Mouse (Mus musculus) adrenal gland, adult 8-10 months (tissue): Measurements from ENCODE around the gene Psg22. TPM values are rescaled to one million over a fixed set of nuclear protein-coding genes. Genes with fewer than 3 reads are reported as not detected.
"Not testable (repeated sequence)": the region's sequence is repeated elsewhere in the genome, so short reads cannot be mapped to it uniquely, and the experiment has no call there.

Experiments
- DNase-seq: peaks from one replicate; pipeline ENCODE4 v3.0.0; 2022
- total RNA-seq, 4 experiments: library from RNA; stranded (reverse); gene quantifications; 2 replicates each; pipeline ENCODE4 v1.2.4; 2022

Psg22 gene
- not detected for total RNA-seq

DNA sequence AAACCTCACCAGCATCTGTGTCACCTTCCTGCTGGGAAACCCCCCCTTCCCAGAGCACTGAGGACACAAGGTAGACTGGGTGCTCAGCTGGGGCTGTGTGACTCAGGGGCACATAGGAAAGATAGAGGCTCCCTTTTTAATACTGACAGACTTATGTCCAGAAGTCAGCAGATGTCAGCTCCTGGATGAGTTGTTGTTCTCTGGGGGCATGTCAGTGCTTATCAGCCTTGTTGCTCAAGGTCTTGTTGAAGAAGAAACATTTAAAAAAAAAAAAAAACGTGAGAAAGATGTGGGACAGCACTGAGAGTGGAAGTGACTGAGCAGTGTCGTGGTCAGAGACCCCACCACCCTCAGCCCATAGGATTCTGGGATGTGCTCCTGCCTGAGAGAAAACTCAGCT is at the start of gene Psg22:
Psg22 (plus strand) TSS at position 301 of the 400 bp plus-strand sequence.
- no peak for DNase-seq

DNA sequence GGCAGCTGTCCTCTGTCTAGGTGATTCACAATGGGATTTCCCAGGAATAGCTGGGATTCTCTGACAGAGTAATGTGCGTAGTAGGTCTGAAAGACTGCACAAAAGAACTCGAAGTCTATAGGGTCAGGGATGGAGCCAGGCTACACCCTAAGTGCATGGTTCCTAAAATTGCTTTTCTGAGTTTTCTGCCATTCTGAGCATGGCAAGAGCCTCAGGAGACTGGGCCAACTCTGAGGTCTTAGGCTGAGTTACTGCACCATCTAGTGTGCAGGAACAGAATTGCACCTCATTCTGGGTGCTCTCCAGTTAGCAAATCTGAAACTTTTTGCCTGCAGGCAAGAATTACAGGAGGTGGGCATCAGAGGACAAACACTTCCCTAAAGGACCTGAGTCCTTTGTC is 38.1 kb upstream of the Psg22 start:
- no peak for DNase-seq

DNA sequence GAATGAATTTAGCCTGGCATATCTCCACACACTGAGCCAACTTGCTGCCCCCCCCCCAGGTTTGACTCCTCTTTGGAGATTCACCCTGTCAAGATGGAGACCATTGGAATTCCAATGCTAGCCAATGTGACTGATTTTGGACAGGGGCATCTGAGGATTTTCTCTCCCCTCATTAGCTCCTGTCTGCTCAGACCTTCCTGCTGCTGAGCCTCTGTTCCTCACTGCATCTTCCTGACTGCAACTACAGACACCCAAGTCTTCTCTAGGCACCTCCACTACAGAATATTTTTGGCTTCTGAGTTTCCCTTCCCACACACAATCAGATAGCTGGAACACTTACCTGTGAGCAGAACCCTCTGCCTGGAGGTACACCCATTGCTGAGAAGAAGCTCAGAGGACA is 32.3 kb upstream of the Psg22 start:
- DNase-seq, result no peak

DNA sequence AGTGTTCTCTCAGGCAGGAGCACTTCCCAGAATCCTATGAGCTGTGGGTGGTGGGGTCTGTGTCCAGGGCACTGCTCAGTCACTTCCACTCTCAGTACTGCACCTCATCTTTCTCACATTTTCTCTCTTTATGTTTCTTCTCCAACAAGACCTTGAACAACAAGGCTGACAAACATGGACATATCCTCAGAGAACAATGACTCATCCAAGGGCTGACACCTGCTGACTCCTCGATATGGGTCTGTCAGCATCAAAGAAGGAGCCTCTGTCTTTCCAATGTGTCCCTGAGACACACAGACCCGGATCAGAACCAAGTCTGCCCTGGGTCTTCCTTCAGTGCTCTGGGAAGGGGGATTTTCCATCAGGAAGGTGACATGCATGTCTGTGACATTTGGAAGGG is 31.8 kb upstream of the Psg22 start, which contains the start of gene Psg20:
Psg20 (minus strand) TSS at position 101 of the 400 bp plus-strand sequence.
- no peak for DNase-seq

DNA sequence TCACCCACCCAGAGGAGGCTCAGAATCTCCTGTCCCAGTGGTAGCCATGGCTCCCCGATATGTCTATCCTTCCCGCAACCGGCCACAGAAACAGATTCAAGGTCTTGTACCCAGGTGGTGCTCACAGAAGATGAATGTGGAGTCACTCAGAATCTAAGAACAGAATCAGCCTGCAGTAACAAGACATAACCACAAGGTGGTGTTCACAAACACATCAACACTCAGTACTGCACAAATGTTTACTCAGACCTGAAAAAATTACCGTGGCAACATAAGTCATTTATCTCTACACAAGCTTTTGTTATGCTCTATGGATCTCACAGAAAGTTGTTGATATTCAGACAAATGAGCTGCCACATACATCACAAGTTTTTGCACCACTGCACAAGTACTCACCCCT is 7.6 kb upstream of the Psg22 start:
- DNase-seq, result not testable (repeated sequence)

DNA sequence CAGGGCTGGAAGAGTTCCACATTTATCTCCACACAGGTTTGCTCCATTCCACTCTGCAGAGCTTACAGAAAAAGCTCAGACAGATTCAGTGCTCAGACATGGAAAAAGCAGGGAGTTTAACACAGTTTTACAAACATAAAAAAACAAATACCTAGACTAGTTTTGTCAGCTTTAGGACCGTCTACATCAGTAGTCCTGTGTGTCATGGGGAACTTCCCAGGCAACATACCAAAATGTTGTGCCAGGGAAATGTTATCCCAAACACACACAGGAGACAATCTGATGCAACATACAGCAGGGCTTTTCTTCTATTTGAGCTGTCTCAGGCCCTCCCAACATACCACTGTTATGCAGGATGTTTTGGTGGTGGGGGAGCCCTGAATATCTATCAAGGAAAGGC is 7.0 kb upstream of the Psg22 start:
- DNase-seq, result no peak

DNA sequence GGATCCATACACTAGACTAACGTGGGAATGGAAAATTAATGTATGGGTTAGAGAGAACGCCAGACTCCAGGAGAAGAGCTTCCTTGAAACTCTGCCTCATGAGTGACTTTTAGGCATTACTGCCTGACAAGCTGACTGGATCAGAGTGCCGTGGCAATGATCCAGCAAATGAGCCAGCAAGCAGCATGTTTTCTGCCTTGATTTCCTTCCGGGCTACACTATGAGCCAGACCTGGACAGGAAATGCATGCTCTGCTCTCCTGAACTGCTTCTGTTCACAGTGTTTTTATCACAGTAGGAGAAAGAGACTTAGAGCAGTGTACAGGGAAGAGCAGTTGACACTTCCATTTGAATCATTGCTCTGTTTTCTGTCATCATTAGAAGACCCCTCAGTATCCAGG is 2.3 kb upstream of the Psg22 start:
- DNase-seq, result no peak

DNA sequence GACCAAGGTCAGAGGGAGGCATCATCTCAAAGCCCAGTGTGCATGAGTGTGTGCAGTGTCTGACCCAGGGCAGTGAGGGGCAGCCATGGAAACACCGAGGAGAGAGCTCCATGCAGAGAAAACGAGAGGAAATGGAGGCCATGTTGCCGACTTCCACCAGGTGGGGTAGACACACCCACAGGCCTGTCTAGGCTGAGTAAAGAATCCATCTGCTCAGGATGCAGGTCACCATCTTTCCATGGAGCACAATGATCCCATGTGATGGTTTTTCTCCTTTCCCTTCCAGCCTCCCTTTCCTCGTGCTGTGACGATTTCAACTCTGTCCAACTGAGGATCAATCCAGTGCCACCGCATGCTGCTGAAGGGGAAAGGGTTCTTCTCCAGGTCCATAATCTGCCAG is 6.1 kb downstream of the Psg22 start:
- DNase-seq, result no peak

DNA sequence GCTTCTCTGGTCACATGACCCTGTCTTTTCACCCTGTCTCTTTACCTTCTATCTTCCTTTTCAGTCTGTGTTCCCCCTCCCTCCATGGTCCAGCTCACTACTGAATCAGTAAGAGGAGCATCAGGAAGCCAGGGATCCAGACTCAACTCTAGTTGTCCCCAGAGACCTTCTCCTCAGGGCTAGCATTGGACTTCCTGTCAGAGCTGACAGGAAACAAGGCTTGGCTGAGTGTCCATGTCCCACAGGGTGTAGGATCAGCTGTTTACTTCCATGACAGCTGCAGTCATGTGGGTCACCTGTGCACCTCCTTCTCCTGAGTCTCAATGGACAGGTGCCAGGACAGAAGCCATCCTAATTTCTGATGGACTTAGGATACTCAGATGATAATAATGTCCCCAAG is 8.0 kb downstream of the Psg22 start:
- DNase-seq, result not testable (repeated sequence)

DNA sequence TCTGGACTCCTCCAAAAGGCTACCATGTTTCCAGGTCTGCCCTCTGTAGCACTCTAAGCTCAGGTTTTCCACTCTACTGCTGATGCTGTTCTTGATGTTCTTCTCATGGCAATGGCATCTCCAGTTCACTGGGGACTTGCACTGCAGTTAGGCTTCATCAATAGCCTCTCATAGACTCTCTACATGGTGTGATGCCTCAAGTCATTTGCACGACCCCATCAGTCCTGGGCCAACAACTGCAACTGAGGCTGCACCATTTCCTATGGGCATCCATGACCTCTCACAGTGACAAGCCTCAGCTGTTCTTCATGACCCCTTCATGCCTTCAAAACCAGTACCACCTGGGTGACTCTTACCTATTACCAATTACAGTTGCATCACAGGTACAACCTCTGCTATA is 10.5 kb downstream of the Psg22 start:
- DNase-seq, result no peak

DNA sequence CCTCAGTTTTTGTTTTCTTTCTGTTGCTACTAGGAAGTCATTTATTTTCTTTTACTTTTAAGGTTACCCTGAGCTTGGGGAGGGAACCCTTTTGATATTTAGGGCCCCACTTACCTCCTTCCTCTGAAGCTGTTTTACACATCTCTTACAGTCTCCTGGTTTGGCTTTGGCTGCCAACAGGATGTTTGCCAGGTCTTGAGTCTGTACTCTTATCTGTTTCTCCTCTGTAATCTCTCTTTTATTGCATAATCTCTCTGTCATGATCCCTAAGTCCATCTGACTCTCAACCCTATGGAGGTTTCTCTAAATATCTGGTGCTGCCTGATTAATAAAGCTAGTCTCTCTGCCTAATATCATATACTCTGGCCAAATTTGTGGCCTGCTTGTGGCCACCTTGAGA is 15.2 kb downstream of the Psg22 start:
- no peak for DNase-seq

DNA sequence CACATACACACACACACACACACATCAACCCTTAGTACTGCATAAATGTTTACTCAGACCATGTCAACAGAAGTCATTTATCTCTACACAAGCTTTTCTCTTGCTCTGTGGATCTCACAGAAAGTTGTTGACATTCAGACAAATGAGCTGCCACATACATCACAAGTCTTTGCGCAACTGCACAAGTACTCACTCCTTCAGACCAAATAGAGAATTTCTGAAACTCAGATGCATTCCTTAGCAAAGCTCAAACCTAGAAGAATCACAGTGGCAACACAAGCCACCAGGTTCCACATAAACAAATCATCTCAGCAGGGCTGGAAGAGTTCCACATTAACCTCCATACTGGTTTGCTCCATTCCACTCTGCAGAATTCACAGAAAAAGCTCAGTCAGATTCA is 16.6 kb downstream of the Psg22 start:
- no peak for DNase-seq

DNA sequence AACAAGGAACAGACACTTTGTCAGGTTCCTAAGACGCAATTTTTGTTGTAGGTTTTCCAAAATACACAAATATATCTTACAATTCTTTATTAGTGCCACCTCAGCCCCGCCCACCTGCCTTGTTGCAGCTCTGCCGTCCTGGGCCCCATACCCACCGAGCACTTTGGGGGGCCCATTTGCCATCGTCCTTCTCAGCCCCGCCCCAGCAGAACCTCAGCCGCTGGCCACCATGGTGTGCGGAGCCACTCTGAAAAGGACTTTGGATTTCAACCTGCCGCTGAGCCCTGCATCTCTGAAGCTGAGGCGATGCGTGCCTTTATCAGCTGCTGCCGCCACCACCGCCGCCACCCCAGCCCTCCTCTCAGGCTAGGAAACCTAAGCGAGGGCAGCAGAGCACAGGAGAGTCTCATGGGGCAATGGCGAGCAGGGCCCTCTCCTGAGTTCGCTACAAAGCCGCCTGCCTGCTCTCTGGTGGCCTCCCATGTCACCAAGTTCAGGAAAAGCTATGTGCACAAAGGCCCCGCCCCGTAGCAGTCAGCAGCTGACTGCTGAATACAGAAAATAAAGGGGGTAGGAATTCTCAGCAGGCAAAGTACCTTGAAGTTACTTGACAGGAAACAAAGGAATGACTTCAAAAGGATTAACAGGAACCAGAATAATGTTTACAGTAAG is 28.4 kb downstream of the Psg22 start:
- DNase-seq, result no peak

DNA sequence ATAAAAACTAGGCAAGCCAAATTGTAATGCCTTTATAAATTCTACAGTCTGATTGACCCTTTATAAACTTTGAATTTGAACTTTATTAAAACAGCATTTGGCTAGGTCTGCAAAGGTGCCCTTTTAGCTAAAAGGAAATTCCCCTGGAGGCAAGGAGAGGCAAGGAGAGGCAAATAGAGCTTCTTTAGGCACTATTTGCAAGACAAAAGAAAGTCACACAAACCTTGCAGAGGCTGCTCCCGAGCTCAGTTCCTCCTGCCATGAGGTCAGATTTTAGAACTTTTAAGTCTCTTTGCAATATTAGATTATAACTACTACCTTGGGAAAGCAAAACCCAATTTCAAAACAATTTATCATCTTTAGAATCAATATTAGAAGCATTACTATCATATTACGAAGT is 29.5 kb downstream of the Psg22 start:
- not testable (repeated sequence) for DNase-seq

DNA sequence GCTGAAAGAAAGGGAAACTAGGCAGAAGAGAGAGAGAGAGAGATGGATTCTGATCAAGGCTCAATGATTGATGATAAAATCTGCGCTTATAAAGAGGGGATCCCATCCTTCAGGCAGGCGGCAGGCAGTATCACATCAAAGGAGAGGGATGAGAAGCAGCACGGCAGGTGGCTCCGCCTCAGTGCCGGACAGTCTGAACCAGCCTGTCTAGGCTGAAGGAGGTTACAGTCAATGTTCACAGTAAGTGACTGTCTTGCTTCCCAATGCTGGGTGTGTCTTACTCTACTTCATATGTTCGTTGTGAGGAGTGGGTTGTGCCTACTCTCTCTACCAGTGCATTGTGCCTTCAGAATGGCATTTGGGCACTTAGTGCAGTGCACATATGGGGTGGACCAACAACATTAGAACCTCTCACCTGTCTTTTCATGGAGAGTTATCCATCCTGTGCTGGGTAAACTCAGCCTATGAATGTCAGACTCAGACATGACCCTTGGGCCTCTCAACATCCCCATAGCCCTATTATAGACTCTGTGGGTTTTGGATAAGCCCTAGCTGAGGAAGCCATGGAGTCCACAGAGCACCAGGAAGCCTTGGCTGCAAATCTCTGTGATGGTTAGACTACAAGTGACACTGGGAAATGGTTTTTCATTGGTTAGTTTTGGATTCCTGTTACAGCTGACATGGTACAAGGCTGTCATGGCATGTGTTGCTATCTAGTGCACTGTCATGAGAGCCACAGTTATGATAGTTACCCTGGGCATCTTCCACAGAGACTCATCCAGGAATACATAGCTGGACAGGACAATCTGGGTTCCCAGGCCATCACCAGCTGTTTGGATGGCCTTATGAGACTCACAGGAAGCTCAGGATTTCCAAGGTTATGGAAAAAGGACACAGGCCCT is 31.4 kb downstream of the Psg22 start:
- no peak for DNase-seq

DNA sequence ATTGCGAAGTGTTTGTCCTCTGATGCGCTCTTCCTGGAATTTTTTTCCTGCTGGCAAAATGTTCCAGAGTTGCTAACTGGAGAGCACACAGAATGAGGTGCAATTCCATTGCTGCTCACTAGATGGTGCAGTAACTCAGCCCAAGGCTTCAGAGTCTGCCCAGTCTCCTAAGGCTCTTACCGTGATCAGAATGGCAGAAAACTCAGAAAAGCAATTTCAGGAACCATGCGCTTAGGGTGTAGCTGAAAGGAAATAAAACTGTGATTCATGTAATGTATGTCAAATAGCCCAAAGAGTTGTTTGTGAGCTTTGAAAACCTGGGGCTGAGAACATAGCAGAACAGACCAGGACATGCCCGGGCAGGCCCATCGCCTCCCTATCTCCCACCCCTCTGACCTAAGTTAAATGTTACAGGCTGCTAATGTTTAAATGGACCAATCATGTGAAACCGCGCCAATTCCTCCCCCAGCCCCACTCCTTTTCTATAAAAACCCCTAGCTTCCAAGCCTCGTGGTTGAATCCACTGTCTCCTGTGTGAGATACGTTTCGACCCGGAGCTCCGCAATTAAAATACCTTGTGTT is 32.1 kb downstream of the Psg22 start:
- peak; percentile 23 for DNase-seq

DNA sequence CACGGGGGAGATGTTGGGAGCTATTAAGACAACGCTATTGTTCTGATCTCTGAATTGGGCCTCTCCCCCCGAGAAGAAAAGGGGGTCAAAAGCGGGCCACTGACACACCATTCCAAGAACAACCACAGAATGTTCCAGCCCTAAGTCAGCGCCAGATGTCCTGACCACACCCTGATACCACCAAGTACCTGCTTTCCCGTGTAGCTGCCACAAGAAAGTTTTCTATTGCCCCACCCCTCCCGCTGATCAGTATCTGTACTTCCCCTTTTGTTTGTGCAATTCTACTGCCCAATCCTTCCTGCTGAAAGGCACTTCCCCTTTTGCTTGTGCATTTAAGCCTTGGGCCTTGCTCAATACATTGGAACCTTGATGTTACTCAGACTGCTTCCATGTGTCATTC is 42.3 kb downstream of the Psg22 start:
- DNase-seq, result not testable (repeated sequence)

DNA sequence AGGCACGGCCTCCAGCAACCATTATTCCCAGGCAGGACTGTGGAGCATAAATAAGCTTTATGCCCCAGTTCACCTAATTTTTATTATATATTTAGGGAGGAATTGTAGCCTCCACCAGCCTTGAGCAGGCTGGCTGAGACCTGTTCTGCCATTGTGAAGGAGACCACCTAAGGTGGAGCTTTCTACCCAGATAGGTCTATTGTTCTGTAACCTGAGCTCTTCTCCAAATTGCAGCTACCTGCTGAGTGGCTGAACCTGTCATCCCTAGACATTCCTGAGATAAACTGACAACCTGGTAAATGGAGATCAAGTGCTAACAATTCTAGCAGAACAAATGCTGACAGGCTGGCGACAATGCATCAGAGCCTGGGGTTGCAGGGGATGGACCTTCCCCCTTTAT is 45.0 kb downstream of the Psg22 start:
- not testable (repeated sequence) for DNase-seq

Other genes with a start within 250 kb of the Psg22 start
- not detected for gene Psg26, start 233.9 kb upstream of the Psg22 start, total RNA-seq
- gene Psg25, start 185.8 kb upstream of the Psg22 start, total RNA-seq, result not detected
- not detected for gene Psg27, start 150.8 kb upstream of the Psg22 start, total RNA-seq
- not detected for gene Psg23, start 101.6 kb upstream of the Psg22 start, total RNA-seq
- gene Psg21, start 61.4 kb upstream of the Psg22 start, total RNA-seq, result not detected
- not detected for gene Psg20, start 31.9 kb upstream of the Psg22 start, total RNA-seq
- not detected for gene Psg19, start 80.4 kb downstream of the Psg22 start, total RNA-seq
- not detected for gene Psg17, start 103.5 kb downstream of the Psg22 start, total RNA-seq
- 10 to 100 TPM in 3 of 4 experiments, 1 to 10 TPM in 1; 8.5 to 12.4 (median 11.2) TPM for gene Mill2, start 121.9 kb downstream of the Psg22 start, total RNA-seq
- 1 to 10 TPM; 1.3 to 2.8 (median 1.8) TPM for gene Pglyrp1, start 153.2 kb downstream of the Psg22 start, total RNA-seq
- gene Ccdc61, start 192.3 kb downstream of the Psg22 start, total RNA-seq, result 10 to 100 TPM; 12.6 to 18.4 (median 14.0) TPM
- gene Nova2, start 207.8 kb downstream of the Psg22 start, total RNA-seq, result 1 to 10 TPM; 5.6 to 9.2 (median 7.1) TPM